Mouse (Mus musculus): ENCODE results near the gene Nkx1-2.

Gene Nkx1-2

DNA sequence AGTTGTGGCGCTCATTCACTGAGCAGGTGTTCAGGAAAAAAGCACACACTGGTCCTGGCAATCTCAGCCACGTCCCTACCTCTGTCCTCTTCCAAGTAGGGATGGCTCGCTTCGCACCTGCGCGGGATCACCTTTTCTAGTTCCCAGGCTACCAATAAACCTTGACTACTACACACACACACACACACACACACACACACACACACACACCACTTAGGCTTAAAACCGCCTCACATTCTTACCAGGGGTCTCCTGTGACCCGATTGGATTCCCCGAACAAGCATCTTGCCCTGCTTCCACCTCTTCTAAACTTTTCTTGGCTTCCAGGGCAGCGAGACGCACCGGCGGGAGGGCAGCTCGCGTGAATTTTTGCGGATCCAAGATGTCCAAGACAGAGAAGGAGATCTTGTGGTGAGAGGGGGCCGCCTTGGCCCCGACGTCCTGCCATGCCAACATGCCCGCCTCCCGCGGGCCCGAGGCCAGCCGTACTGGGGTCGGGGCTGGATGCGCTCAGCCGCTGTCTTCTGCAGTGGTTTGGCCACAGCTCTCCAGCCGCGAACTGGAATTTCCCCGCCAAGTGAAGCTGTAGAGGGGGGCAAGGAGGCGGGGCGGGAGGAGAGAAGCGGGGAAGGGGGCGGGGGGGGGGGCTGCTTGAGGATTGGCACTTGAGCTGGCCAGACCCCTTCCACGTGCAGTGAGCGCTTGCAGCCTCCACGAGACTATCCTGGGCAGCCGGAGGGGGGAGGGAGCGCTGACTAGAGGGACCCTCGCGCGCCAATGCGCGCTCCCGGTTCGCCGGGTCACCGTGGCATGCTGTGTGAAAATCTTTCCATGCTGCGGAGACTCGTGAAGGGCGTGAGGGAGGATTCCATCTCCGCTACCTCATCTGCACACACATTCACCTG lies at the start of gene Nkx1-2:
Nkx1-2 (minus strand) TSS at position 567 of the 905 bp plus-strand sequence.
- DNase-seq: peak; percentile 39 to 42

DNA sequence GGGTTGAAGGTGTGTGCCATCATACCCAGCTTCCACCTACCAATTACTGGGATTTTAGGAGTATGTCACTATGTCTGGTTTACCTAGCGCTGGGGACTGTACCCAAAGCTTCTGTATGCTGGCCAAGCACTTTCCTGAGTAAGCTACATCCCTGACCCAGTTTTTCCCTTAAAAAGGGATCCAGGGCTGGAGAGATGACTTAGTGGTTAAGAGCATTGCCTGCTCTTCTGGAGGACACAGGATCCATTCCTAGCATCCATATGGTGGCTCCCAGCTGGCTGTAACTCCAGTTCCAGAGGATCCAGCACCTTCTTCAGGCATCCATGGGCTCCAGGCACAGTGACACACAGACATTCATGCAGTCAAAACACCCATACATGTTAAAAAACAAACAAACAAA lies 47.1 kb upstream of the Nkx1-2 start:
- DNase-seq: no peak

DNA sequence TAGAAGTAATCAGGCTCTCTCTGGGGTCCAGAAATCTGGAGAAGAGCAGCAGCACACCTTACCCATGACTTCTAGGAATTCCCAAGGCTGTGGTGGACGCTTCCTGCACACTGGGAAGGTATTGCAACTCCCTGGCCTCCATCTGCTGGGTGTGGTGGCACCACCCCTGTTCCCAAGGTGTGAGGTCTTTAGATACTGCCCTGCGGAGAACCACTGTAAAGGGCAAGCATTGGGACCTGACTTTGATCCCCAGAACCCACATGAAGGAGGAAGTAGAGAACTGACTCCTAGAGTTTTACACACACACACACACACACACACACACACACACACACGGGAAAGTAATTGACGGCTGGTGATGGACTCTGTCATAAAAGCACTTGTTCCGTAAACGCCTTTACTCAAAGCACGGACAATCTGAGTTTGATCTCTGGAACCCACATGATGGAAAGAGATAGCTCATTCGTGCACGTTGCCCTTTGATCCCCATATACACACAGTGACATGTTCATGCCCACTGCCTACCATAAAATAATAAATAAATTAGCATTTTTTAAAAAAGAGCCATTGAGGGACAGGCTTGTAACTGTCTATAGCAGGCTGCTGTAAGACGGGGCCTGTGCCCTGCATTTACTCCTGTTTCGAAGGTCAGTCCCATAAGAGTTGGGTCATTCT lies 45.3 kb upstream of the Nkx1-2 start:
- DNase-seq: no peak

DNA sequence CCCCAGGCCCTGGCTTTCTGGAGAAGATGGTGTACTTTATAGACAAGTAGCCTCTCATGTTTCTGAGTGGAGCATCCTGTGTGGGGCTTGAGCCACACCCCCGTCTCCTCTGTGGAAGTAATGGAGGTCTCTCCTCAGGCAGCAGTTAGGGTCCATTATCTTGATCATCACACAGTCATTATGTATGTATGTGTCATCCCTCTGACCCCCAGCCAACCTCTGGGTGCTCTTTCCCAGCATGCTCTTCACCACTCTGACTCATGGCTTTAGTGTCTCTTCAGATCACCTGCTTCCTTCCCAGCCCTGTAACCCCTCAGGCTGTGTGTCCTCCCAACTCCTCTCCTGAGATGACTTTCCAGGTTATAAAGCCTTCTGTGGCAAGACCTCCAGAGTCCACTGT lies 42.2 kb upstream of the Nkx1-2 start:
- no peak for DNase-seq

DNA sequence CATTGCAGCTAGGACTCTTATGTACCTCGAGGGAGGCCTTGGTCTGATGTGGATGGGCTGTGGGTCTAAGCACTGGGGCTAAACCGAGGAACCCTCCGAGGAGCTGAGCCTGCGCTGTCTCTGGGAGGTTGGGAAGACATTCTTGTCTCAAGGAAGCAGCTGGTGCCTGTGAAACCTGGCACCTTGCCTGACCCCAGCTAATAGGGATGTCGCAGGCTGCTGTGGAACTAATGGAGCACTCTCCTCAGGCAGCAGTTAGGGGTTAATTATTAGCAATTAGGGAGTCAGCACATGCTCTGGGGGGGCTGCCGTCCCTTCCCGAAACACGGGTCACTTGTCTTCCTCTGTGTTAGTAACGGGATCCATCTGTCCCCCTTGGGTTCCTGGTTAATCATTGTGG lies 41.5 kb upstream of the Nkx1-2 start:
- DNase-seq: peak; percentile 78 to 84

DNA sequence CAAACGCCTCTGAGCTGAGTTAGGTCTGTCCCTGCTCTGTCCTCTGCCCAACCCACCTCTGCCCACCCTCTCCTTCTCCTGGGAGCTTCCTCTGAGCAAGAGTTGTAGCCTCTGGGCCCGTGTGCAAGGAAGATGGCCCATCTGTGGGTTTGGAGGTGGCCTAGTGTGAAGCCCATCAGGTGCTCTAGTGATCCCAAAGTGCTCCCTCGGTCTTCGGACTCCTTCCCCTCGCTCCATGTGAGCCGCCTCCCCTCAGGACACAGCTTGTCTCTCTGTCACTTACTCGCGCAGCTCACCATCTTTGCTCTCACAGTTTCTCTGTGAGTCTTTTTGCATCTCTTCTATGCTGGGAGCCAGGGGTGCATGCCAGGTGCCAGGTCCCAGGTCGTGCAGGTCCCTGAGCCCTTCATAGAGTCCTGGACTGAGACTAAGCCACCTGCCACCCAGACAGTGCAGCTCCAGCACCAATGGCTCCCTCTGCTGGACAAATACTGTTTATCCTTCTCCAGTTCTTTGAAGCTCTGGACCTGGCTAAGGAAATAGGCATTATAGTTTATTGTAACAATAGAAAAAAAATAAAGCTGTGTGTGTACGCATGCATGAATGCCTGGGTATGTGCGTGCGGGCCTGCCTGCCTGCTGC lies 39.1 kb upstream of the Nkx1-2 start:
- DNase-seq: peak; percentile 79 to 91

DNA sequence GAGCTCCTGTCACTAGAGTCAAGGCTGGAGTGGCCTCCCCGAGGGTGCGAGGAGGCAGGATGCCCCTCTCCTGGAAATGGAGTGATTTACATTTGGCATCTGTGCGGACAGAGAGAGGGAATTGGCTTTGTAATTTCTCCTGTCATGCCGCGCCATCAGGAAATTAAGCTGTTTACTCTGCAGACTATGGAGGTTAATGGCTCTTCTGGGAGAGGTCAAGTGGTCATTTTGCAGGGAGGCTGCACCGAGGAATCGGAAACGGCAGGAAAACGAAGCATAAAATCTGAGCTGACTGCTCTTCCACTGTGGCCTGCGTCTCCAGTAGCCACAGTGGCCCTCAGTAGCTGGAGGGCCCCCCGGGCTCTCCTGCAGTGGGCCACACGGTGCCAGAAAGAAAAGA lies 37.9 kb upstream of the Nkx1-2 start:
- DNase-seq: no peak

DNA sequence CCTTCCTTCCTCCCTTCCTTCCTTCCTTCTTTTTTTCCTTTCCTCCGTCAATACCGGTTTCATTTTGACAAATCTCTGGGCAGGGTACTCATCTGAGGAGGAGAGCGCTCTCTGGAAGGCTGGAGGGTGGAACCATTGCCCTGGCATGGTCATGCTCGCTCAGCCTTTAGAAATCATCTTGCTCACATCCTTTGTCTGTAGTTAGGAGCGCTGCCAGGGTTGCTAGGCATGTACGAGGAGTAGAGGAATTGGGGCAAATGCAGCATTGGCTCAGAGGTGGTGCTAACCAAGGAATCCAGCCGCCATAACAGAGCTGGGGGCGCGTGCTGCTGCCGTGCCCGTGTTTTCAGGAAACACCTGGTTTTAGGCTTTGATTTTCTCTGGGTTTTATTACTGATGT lies 31.9 kb upstream of the Nkx1-2 start:
- peak; percentile 72 to 77 for DNase-seq

DNA sequence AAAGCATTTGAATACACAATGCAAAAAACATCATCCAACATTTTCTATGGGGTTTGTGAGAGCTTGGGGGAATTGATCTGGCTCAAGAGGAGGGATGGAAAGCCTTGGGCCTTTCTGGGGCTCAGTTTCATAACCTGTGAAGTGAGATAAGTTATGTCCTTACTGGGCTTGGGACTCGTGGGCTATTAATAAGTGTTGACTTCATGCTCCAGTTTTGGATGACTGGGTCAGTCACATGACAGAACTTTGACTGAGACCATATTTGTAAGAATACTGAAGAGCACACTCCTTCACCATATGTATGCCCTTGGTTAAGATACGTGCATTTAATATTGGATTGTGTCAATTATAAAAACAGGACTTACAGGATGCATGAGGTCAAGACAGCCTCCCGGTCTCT lies 28.0 kb upstream of the Nkx1-2 start:
- DNase-seq: no peak

DNA sequence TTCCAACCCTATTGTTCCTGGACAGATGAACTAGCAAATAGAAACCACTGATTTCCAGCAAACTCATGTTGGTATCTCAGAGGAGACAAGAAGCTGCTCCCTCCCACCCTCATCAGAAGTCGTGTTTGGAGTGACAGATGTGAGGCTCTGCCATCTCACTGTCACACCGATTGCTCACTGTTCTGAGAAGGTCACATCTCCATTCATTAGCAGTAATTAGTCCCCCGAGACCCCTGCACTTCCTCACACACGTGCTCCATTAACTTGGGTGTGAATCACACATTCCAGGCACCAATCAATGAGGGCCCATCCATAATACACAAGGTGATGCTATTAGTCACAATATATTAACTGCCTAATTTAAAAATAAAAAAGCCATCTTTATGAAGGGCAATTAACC lies 26.7 kb upstream of the Nkx1-2 start:
- DNase-seq: no peak

DNA sequence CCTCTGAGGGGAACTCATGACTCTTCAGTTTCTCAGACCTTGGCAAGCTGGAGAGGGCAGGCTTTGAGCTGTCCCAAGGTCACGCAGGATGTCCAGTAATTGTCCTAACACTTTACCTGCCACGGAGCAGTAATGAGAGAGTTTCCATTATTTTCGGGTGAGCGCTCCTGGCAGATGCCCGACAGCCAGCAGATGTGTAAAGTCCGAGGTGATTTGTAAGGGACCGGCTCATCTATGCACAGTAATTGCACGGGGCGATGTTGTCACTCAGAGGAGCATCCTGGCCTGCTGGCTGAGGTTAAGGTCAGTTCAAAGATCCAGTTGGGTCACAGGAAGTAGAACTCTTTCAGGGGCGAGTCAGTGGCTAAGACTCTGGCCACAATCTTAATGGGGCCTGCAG lies 24.7 kb upstream of the Nkx1-2 start:
- DNase-seq: no peak

DNA sequence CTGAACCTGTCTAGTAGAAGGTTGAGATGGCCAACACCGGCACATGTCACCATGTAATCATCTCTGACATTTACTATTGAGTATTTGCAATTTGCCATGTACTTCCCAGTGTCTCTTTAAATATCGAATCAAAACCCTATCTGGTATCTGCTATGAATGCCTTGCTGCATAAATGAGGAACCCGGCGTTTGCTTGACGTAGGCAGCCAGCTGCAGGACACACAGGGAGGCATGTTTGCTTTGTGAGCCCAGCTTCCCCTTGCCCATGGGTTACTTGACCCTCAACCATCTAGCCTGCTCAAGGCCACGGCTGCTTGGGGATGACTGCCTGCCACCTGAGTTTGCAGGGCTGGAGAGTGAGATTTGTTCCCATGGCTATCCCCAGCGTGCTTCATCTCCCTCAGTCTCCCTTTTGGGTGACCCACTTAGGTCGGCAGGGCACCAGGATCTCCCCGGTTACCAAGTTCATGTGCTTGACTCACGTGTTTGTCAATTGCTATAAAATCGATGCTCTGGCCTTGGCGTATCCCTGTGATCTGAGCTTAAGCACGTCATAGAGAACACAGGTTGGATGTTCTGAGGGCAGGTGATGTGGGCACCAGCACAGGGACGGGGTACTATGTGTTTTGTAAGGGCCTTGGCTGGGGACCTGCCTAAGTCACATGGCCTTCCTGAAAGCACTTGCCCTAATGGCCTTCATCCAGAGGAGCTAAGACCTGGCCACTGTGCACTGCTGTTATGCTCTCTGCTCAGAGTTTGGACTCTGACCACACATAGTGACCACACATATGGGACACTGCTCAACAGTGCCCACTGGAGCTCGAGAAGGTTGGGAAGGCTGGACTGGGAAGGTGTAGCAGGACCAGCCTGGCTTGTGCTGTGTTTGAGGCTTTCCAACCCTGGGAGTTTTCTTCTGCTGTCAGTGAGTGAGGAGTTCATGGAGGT lies 20.8 kb upstream of the Nkx1-2 start:
- DNase-seq: no peak

DNA sequence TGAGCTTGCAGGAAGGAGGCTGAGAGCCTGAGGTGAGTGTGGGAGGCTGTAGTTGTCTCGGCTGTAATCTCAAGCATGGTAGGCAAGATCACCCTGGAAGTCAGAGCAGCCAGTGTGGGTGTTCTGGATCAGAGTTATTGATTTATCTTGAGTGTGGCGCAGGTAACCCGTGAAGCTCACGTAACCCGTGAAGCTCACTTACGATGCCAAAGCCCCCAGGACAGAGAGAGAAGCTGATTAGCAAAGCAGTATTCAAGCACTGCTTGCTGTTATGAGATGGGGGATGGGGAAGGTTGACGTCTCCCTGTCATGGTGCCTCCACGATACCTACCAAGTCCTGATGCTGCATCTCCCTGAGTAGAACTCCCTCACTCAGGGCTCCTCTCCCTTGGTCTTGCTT lies 20.1 kb upstream of the Nkx1-2 start:
- DNase-seq: no peak

DNA sequence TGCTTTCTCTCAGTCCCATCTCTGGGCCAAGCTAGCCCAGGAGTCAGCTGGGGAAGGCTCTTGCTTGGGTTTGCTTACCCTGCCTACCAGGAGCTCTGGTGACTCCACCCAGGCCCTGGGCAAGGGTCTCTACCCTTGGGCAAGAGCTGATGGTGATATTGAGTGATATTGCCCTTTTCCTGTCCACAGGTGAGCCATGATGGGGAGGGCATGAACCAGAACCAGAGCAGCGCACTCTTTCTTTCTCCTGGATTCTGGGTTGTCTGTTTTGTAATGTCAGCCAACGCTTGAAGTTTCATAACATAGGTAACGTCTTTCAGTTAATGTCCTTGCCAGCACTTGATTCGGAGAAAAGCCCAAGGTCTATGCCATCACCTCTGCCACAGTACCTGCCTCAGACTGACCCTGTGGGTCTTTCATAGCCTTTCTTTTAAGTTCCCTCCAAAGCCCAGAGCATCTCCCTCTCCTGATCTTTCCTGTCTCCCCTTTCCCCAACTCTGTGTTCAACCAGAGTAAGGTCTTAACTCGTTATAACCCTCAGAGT lies 17.7 kb upstream of the Nkx1-2 start:
- DNase-seq: no peak

DNA sequence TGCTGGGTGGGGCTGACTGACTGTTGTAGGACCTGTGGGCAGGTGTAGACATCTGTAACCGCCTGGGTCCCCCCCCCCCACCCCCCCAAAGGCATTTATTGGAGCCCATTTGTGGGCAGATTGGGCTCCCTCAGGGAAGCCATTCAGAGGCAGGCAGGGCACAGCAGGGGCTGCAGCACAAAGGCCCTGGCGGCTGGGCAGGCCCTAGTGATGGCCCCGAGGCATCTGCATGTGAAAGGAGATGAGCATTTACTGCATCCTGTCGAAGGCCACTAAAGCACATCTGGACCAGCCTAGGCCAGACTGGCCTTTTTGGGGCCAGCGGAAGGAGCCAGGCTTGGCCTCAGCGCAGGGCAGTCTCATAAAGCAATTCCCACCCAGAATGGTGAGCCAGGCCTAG lies 17.0 kb upstream of the Nkx1-2 start:
- no peak for DNase-seq

DNA sequence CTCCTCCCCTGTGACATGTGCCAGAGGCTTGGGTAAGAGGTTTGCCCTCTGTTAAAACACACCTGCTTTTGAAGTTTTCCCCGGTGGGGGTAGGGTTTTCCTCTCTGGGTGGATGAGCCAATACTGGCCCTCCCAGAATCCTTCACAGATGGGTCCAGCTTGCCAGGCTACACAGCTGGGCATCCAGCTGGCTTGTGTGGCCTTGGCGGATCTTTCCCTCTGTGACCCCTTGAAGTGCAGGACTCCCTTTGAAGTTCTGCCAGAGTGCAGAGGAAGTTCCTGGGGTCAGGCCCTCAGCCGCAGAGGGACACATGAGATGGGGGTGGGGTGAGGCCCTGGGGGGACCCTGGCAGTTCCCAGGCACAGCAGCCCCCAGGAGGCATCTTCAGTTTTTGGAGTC lies 15.9 kb upstream of the Nkx1-2 start:
- DNase-seq: no peak

DNA sequence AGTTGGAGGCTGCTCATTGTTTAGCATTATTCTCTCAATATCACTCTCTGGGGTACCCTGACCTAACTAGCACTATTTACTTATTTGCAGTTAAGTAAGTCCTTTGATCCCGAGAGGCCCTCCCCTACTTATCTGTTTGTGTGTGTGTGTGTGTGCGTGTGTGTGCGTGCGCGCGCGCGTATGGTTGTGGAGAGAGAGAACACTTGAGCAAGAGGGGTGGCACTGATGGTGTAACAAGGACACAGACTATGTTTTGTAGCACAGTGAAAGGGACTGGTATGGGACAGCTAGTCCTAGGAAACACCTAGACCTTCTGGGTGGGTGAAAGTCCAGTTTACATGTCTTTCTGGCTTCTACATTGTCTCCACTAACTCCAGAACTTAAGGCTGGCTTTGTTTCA lies 12.1 kb upstream of the Nkx1-2 start:
- no peak for DNase-seq

DNA sequence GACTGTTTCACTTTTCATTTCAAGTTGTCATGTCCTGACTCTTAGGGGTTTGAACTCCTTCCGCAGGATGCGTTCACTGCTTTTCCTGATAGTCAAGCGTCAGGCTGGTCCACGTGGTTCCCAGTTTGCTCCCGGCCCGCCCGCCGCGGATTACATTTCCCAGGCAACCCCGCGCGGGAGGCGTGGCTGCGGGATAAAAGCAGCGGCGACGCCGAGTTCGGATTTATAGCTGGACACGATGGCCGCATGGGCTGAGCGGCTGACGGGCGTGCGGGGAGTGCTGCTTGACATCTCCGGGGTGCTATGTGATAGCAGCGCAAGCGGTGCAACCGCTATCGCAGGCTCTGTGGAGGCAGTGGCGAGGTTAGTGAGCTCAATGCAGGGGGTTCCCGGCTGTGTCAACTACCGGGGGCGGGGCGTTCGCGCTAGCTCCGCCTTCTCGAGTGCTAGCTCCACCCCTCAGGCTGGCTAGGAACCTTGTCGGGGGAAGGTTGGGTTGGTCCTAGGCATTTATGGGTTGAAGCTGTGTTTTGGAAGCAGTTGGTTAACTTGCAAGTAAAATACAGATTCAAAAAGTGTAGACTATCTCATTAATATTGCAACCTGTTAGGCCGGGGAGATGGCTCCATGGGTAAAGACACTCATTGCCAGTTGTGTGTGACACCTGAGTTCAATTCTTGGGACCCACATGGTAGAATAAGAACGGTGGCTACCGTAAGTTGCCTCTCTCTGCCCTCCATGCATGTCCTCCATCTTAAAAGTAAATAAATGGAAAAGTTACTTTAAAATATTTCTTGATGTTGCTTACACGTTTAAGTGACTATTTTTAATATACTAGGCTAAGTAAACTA lies 11.3 kb upstream of the Nkx1-2 start, which contains the start of gene Lhpp:
Lhpp (plus strand) TSS at position 171 of the 851 bp plus-strand sequence.
- peak; percentile 74 to 80 for DNase-seq

DNA sequence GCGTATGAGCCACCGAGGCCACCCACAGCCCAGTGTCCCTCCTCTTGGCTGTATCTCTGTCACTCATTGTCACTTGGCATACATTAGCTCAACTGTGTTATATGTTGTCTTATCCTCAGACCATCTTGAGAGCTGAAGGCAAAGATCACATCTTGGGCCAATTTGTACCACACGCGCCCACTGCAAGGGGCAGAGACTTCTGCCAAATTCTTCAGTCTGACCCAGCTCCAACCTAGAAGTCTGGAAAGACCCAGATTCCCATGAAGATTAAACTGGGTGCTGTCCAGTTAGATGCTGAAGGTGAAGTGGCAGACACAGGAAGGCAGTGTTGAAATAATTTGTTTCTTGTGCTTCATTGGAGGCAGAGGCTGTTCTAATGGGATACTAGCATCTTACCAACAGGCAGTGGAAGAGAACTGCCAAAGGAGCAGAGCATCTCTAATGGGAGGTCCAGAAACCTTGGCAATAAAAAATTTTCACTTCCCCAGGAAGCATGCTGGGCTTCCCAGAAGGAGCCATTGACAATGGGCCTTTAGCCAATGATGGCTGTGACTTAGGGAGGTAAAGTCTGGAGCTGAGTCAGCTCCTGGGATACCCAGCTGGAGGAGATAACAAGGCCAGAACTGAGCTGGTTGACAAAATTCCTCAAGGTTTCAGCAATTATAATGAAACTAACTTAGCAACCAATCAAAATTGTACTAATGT lies 9.0 kb upstream of the Nkx1-2 start:
- peak; percentile 65 to 82 for DNase-seq

DNA sequence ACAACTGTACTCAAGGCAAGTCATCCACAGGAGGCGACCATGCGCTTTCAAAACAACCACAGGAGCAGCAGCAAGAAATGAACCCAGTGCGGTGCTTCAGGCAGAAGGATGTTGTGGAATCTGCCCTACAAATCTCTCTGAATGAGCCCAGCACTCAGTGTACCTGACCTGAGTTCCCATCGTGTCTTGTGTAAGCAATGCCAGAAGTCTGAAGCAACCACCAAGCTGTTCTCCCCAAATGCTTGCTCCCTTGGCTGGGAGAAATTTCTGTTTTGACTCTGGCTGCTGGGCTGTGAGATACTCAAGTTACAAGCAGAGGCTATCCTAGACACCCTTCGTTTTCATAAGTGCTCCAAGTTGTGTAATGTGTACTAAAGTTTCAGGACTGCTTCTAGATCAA lies 6.3 kb upstream of the Nkx1-2 start:
- no peak for DNase-seq

DNA sequence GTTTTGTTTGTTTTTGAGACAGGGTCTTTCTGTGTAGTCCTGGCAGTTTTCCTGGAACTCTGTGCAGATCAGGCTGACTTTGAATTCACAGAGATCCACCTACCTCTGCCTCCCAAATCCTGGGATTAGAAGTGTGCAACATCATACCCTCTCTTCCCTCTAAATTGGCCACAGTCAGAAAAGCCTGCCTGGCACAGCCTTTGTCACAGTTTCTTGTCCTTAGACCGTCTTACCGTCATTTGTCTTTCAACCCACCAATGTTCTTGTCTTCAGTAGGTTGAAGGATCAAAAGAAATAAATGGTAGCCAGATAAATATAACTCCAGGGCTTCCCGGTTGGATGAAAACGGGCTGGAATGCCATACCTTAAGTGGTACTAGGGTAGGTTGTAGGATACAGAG lies 5.3 kb upstream of the Nkx1-2 start:
- no peak for DNase-seq

All from cerebellum, postnatal 10 days (tissue).